Mouse (Mus musculus) CD4-positive helper T cell, adult 2 months (primary cell): Measurements from ENCODE around the gene Rhox13.
A peak's percentile ranks its signal among the peaks of the same experiment; 100 is the strongest.

ENCODE experiments used
- DNase-seq: peaks from one replicate; pipeline ENCODE4 v3.0.0-alpha.2; 2012; ENCODE audit warnings: low read depth, missing footprints, low spot score

Rhox13 gene

GRCm38 (mm10) chrX:38120982-38121381 is at the start of gene Rhox13:
Gene Rhox13, plus strand, starts transcription at chrX:38121219.
- no peak for DNase-seq

GRCm38 (mm10) chrX:38084226-38084625 is 36.8 kb upstream of the Rhox13 start:
- peak; percentile 5 for DNase-seq

- no peak for DNase-seq
These were observed 36.0 kb upstream of the Rhox13 start, which contains the start of gene Rhox11 for GRCm38 (mm10) chrX:38085041-38085440. Gene Rhox11, minus strand, starts transcription at chrX:38085141.

DNA sequence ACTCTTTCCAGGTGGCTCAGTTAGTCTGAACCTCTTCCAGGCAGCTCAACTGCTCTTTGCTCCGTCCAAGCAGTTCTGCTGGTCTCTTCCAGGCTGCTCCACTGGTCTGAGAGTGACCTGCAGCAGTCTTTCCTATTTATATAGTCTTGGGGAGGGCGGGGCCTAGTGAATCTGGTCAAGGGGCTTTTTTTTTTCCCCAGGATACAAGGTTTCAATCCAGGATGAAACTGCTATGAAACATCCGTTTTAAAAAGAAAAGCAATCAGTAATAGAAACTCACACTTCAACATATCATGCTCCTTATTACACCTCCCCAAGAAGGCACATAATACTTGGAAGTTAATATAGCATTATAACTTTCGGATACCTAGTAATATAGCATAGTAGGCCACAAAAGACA is 10.2 kb upstream of the Rhox13 start, which contains the start of gene Rhox12:
Gene Rhox12, minus strand, starts transcription at position 101 of the 400 bp plus-strand sequence.
- no peak for DNase-seq

GRCm38 (mm10) chrX:38121478-38121877 is 459 bp downstream of the Rhox13 start:
- DNase-seq, result no peak

GRCm38 (mm10) chrX:38159097-38159496 is 38.1 kb downstream of the Rhox13 start:
- DNase-seq, result no peak

DNA sequence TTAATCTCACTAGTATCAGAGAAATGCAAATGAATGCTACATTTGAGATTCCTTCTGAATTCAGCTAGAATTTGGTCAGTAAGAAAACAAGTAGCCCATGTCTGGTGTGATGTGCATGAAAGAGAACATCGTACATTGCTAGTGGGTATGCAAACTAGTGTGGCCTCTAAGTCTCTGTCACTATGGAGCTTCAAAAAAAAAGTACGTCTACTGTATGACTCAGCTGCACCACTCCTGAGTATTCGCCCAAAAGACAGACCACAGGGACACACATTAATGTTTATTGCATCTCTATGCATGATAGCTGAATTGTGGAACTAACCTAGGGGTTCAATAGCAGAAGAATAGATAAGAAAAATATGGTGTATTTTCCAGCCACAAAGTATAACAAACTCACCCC is 44.3 kb downstream of the Rhox13 start:
- no peak for DNase-seq

- no peak for DNase-seq
These were observed 45.0 kb downstream of the Rhox13 start for GRCm38 (mm10) chrX:38166064-38166463.

GRCm38 (mm10) chrX:38166592-38166991 is 45.6 kb downstream of the Rhox13 start:
- DNase-seq, result no peak
